Comparison of ENCODE assay signal across 15 mouse cellular contexts in the genomic region with DNA sequence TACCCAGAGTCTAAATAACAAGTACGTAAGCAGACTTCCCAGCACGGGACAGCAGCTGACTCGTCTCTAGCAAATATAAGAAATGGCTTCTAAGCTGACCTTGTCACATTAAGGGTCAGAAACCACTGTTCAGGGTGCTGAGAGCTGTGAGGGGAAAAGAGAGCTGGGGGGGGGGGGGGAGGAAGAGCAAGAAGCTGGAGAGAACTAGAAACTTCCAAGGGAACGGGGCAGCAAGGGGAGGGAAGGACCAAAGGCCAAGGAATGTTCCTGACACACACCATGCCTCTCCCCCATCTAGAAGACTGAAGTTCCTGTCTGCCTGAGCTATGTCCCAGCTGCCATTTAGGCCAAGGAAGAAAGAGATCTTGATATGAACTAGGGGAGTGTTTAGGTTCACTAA. TPM values are rescaled to one million over a fixed set of nuclear protein-coding genes. Genes with fewer than 3 reads are reported as not detected.
"Had no signal": no experiment of that assay in that cellular context is flagged by ENCODE, and none has a peak within 500 bp of the region (broad histone marks: within the 10 kb centered on the region; RNA-seq: fewer than 3 reads in every experiment).

No protein-coding gene starts in this region.

- ATAC-seq: intestine, embryonic 15.5 days; liver, postnatal 0 days; midbrain, embryonic 13.5 days had no signal

- H3K9me3 ChIP-seq: intestine, embryonic 15.5 days; limb, embryonic 12.5 days; liver, embryonic 13.5 days; lung, embryonic 15.5 days; midbrain, embryonic 13.5 days had no signal

- H3K9ac ChIP-seq: intestine, embryonic 15.5 days; limb, embryonic 12.5 days; liver, embryonic 13.5 days; liver, postnatal 0 days; lung, embryonic 15.5 days; midbrain, embryonic 13.5 days had no signal

- H3K4me1 ChIP-seq: midbrain, embryonic 13.5 days had no signal

- H3K27me3 ChIP-seq: intestine, embryonic 15.5 days; limb, embryonic 12.5 days; liver, embryonic 13.5 days; lung, embryonic 15.5 days; midbrain, embryonic 13.5 days had no signal

- H3K36me3 ChIP-seq: intestine, embryonic 15.5 days; limb, embryonic 12.5 days; lung, embryonic 15.5 days; midbrain, embryonic 13.5 days had no signal

- H3K4me2 ChIP-seq: intestine, embryonic 15.5 days; limb, embryonic 12.5 days; liver, embryonic 13.5 days; lung, embryonic 15.5 days; midbrain, embryonic 13.5 days had no signal

- DNase-seq: layer of hippocampus, adult 9-11 months; liver; liver, embryonic 13.5 days; liver, postnatal 0 days; right cerebral cortex, adult 18-20 months; right cerebral cortex, postnatal 25 days; thymus, postnatal 36 days had no signal

- H3K4me3 ChIP-seq: intestine, embryonic 15.5 days; limb, embryonic 12.5 days; liver, embryonic 13.5 days; lung, embryonic 15.5 days; midbrain, embryonic 13.5 days had no signal

- H3K27ac ChIP-seq: intestine, embryonic 15.5 days; limb, embryonic 12.5 days; liver, embryonic 13.5 days; lung, embryonic 15.5 days; macrophage; midbrain, embryonic 13.5 days had no signal

RNA-seq across cellular contexts. Expression of gene Oit3, which starts 15.2 kb away (rescaled TPM):
- polyA plus RNA-seq: neural tube, embryonic 14.5 days had no signal

RNA-seq across cellular contexts. Expression of gene Pla2g12b, which starts 22.9 kb away (rescaled TPM):
- polyA plus RNA-seq: limb, embryonic 12.5 days; macrophage; midbrain, embryonic 13.5 days; midbrain, postnatal 0 days; neural tube, embryonic 14.5 days; thymus, postnatal 0 days had no signal

RNA-seq across cellular contexts. Expression of gene Gm10273, which starts 30.9 kb away (rescaled TPM):
- polyA plus RNA-seq: limb, embryonic 12.5 days had no signal
